Mouse (Mus musculus): ENCODE data around the gene Olfr1110.
"Not testable (repeated sequence)": the region's sequence is repeated elsewhere in the genome, so short reads cannot be mapped to it uniquely, and the experiment has no call there.

Gene Olfr1110

GRCm38 (mm10) chr2:87140200-87140599 is at the start of gene Olfr1110:
Gene Olfr1110 (minus strand): TSS chr2:87140300.
- in situ Hi-C loops (cut with MboI; ENCODE audit: unreplicated experiment in 2 of 2): no loop called here

DNA sequence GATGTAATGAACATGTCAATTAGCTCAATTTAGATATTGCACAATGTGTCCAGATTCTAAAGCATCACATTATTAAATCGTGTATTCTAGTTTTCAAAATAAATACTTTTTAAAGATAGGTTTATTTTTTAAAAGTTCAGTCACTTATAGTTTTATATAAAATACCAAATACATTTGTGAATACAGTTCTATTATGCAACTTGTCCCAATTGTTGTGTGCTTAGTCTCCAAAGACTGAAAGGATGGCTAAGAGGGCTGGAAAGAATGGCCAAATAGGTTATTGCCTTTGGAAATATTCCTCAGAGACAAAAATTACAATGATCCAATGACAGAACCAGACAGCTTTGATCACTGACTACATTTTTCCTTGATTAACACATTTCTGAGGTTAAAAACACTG is 47.4 kb upstream of the Olfr1110 start, which contains the start of gene Olfr1112:
Gene Olfr1112 (plus strand): TSS at position 301 of the 400 bp plus-strand sequence.
- in situ Hi-C loops (cut with MboI; ENCODE audit: unreplicated experiment in 2 of 2): no loop called here

GRCm38 (mm10) chr2:87167731-87168130 is 27.6 kb upstream of the Olfr1110 start:
- in situ Hi-C loops (cut with MboI; ENCODE audit: unreplicated experiment in 2 of 2): not testable (repeated sequence)

DNA sequence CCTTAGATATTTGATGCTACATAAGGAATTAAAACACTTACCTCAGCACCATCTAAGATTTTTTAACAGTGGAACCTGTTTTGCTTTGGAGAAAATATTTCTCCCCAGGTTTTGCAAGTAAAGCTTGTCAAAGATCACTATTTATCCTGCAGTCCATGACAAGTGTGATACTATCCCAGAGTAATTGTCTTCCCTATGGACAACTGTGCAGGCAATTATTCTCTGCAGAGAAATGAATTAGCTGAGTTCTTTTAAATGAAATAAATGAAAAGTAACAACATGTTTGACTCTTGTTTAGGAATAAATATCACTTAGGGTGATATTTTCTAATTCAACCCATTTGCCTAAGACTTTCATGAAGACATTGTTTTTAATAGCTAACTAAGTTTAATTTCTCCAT is 12.4 kb upstream of the Olfr1110 start, which contains the start of gene Olfr1111:
Gene Olfr1111 (minus strand): TSS at position 101 of the 400 bp plus-strand sequence.
- in situ Hi-C loops (cut with MboI; ENCODE audit: unreplicated experiment in 2 of 2): no loop called here

- in situ Hi-C loops (cut with MboI; ENCODE audit: unreplicated experiment in 2 of 2): no loop called here
Measured at GRCm38 (mm10) chr2:87114467-87114866, 25.6 kb downstream of the Olfr1110 start, which contains the start of gene Olfr259. Gene Olfr259 (minus strand): TSS chr2:87114567.

DNA sequence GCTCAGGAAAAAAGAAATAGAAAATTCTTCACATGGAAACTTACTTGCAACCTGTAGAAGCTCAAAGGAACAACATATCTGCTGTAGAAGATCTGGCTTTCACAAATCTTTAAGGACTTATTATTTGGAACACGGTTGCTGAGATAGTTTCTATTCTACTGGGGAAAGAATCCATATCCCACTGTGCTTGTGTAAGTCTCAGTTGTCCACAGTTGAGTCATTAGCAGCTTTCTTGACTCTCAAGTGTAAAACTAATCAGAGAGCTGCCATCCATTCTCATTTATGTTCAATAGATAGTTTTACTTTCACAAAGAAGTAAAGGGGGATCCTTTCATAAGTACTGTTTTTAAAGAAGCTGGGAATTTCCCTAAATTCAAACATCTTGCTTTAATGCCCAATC is 44.2 kb downstream of the Olfr1110 start, which contains the start of gene Olfr1109:
Gene Olfr1109 (minus strand): TSS at position 101 of the 400 bp plus-strand sequence.
- in situ Hi-C loops (cut with MboI; ENCODE audit: unreplicated experiment in 2 of 2): no loop called here
